In the genomic region with DNA sequence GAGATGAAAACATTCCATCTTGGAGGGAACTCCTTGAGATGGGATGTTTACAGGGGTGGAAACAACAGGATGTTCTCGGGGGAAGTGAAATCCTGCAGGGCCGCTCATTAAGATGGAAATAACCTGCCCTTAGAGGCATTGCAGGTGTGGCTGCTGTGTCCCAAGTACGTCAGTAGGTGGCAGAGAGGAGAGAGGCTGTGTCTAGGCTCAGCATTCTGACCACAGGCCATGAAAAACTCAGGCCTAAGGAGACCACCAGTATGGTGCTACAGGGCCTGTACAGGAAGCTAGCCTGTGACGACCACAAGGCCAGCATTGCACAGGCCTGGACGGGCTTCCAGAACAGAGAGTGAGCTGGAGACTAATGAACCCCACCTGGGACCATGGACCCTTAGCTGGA, we compare ENCODE assay signal across 15 mouse cellular contexts. TPM values are rescaled to one million over a fixed set of nuclear protein-coding genes. Genes with fewer than 3 reads are reported as not detected.
DNase-seq lines count a peak whose midpoint lies in the region; ATAC-seq and TF ChIP-seq lines count a peak whose summit lies in the region.
"Had no signal": no experiment of that assay in that cellular context is flagged by ENCODE, and none has a peak within 500 bp of the region (broad histone marks: within the 10 kb centered on the region; RNA-seq: fewer than 3 reads in every experiment).

No protein-coding gene starts in this region.

- TF ChIP-seq POLR2A in CH12.LX (IDR thresholded peaks at IDR 0.05; ENCODE audit: low read depth, low read length), result no peak

- dilution Hi-C loops in CH12.LX (cut with MboI; ENCODE audit: extremely low pct_ligation_motif_present, extremely low pct_unique_long_range_greater_than_20kb, low sequenced_read_pairs), result no loop called here

- H3K9ac ChIP-seq in CH12.LX (ENCODE audit: insufficient read depth, low read depth), result no peak overlapping the region
- no peak overlapping the region for H3K9ac ChIP-seq in lung, embryonic 15.5 days

- no peaks in the 10 kb centered on the region for H3K36me3 ChIP-seq in CH12.LX (replicated peaks in 1 of 2; ENCODE audit: control insufficient read depth in 1 of 2, insufficient read depth in 1 of 2, low read length in 1 of 2)
- no peaks in the 10 kb centered on the region for H3K36me3 ChIP-seq in lung, embryonic 15.5 days
- H3K36me3 ChIP-seq: hindbrain, embryonic 10.5 days had no signal

- TF ChIP-seq RAD21 in CH12.LX (IDR thresholded peaks at IDR 0.05; ENCODE audit: low read depth, low read length), result peak; percentile 39

- peak; percentile 25 for DNase-seq in CD4-positive, CD25-positive, alpha-beta regulatory T cell, adult 2 months (ENCODE audit: low read depth, low spot score)
- no peak for DNase-seq in left cerebral cortex, adult 2 months (ENCODE audit: extremely low spot score in 1 of 2, low spot score in 2 of 2)
- no peak for DNase-seq in left cerebral cortex, adult 11 months (ENCODE audit: low spot score)
- DNase-seq in CH12.LX (ENCODE audit: extremely low read depth), result peak; percentile 47
- no peak for DNase-seq in gastrocnemius, postnatal 14 days
- DNase-seq in cerebellum, postnatal 25 days, result no peak
- DNase-seq: cerebellum, adult 18-20 months had no signal

- in situ Hi-C loops in CH12.LX (cut with MboI; ENCODE audit: low pct_ligation_motif_present, low pct_unique_long_range_greater_than_20kb, low sequenced_read_pairs), result loop anchor here (10.0 kb wide), 1 partner anchor 130 kb away; no protein-coding TSS in a partner anchor

- ATAC-seq in CD4-positive, CD25-positive, alpha-beta regulatory T cell, adult 4 months, result no peak
- ATAC-seq in lung, embryonic 15.5 days (ENCODE audit: borderline replicate concordance, extremely low read depth, low FRiP score, low TSS enrichment), result peak; percentile 35; the same call in 1 of the 2 replicates

- no peaks in the 10 kb centered on the region for H3K79me2 ChIP-seq in CH12.LX (replicated peaks; ENCODE audit: control insufficient read depth, extremely low read depth, insufficient read depth, poor library complexity, severe bottlenecking)

- TF ChIP-seq EP300 in CH12.LX (IDR thresholded peaks at IDR 0.05; ENCODE audit: low read length), result no peak

- H3K27ac ChIP-seq in left cerebral cortex, adult 2 months, result no peak overlapping the region
- H3K27ac ChIP-seq in CH12.LX (ENCODE audit: insufficient read depth, low read depth), result no peak overlapping the region
- no peak overlapping the region for H3K27ac ChIP-seq in lung, embryonic 15.5 days
- H3K27ac ChIP-seq: hindbrain, embryonic 10.5 days had no signal

- no peaks in the 10 kb centered on the region; a peak in 1 of 4 replicates for H3K4me1 ChIP-seq in CH12.LX (ENCODE audit: control insufficient read depth in 1 of 2, insufficient read depth in 2 of 2)
- no peaks in the 10 kb centered on the region for H3K4me1 ChIP-seq in lung, embryonic 15.5 days
- H3K4me1 ChIP-seq: hindbrain, embryonic 10.5 days had no signal

- H3K9me3 ChIP-seq in CH12.LX (replicated peaks; ENCODE audit: low read length), result no peaks in the 10 kb centered on the region
- H3K9me3 ChIP-seq in lung, embryonic 15.5 days, result no peaks in the 10 kb centered on the region
- H3K9me3 ChIP-seq: hindbrain, embryonic 10.5 days had no signal

- H3K4me3 ChIP-seq in left cerebral cortex, adult 2 months, result no peak overlapping the region
- H3K4me3 ChIP-seq in CH12.LX (replicated peaks in 1 of 3; ENCODE audit: low read depth in 2 of 3, low read length in 2 of 3, poor library complexity in 1 of 3), result no peak overlapping the region
- H3K4me3 ChIP-seq in lung, embryonic 15.5 days, result no peak overlapping the region
- H3K4me3 ChIP-seq: hindbrain, embryonic 10.5 days had no signal

- H3K27me3 ChIP-seq in CH12.LX (replicated peaks), result no peaks in the 10 kb centered on the region
- 0 out of 2 replicates have a peak, but pooled peaks cover 3% of the 10 kb centered on the region for H3K27me3 ChIP-seq in lung, embryonic 15.5 days

- H3K4me2 ChIP-seq in CH12.LX (ENCODE audit: insufficient read depth, low read depth, poor library complexity, severe bottlenecking), result no peak overlapping the region
- no peak overlapping the region for H3K4me2 ChIP-seq in lung, embryonic 15.5 days

- peak; percentile 46 for TF ChIP-seq CTCF in left cerebral cortex, adult 2 months (IDR thresholded peaks at IDR 0.05)
- TF ChIP-seq CTCF in CH12.LX (conservative IDR thresholded peaks at IDR 0.05 in 1 of 2, IDR thresholded peaks at IDR 0.05 in 1 of 2; ENCODE audit: low read depth in 2 of 2, low read length in 2 of 2), result peak; percentile 48 to 65

- intact Hi-C loops in left cerebral cortex, adult 2 months (cut with DNase I), result no loop called here
- intact Hi-C loops in gastrocnemius, postnatal 14 days (cut with DNase I; ENCODE audit: low total_unique reads), result loop anchor here (5.0 kb wide), 1 partner anchor 132 kb away; no protein-coding TSS in a partner anchor

- WGBS in lung, embryonic 15.5 days, result 51% methylated on average over 5 of the region's 5 CpGs

TF ChIP-seq in CH12.LX, 34 proteins besides CTCF, POLR2A, EP300 and RAD21:
- TF ChIP-seq JUND (conservative IDR thresholded peaks at IDR 0.05; ENCODE audit: low read depth, low read length) (no peak), SMC3 (IDR thresholded peaks at IDR 0.05; ENCODE audit: low read depth, low read length) (peak; percentile 73), NRF1 (IDR thresholded peaks at IDR 0.05; ENCODE audit: low read depth, low read length) (no peak), NELFE (IDR thresholded peaks at IDR 0.05; ENCODE audit: low read depth, low read length) (no peak), ZC3H11A (IDR thresholded peaks at IDR 0.05; ENCODE audit: low read depth, low read length) (no peak)

RNA-seq across cellular contexts. Expression of a gene that starts 6.6 kb away (rescaled TPM):
- 10 to 100 TPM; 65.5 to 69.1 TPM for polyA plus RNA-seq in CD4-positive, CD25-positive, alpha-beta regulatory T cell, adult 4 months (2017; shearing (Covaris generic))
- 10 to 100 TPM; 20.4 to 21.0 TPM for total RNA-seq in left cerebral cortex, adult 2 months (2021)
- 20.4 and 22.2 TPM in 2 replicates for total RNA-seq in CH12.LX (2012; rRNA removed)
- total RNA-seq in CH12.LX (2014; rRNA removed), result 62.5 and 69.1 TPM in 2 replicates
- 27.8 and 28.8 TPM in 2 replicates for polyA plus RNA-seq in CH12.LX (2012; ENCODE audit: insufficient read length, low read depth)
- 45.2 and 46.0 TPM in 2 replicates for polyA plus RNA-seq in lung, embryonic 15.5 days (2015; fragmentation: Nextera tagmentation; extraction: Ambion mirVana)
- total RNA-seq in gastrocnemius, postnatal 14 days (2021), result 10 to 100 TPM; 24.5 to 29.0 TPM

RNA-seq across cellular contexts. Expression of a gene that starts 28.8 kb away (rescaled TPM):
- polyA plus RNA-seq in CD4-positive, CD25-positive, alpha-beta regulatory T cell, adult 4 months (2017; shearing (Covaris generic)), result not detected
- not detected for total RNA-seq in left cerebral cortex, adult 2 months (2021)
- total RNA-seq in CH12.LX (2012; rRNA removed), result not detected in 2 replicates
- not detected in 2 replicates for total RNA-seq in CH12.LX (2014; rRNA removed)
- polyA plus RNA-seq in CH12.LX (2012; ENCODE audit: insufficient read length, low read depth), result not detected in 2 replicates
- polyA plus RNA-seq in lung, embryonic 15.5 days (2015; fragmentation: Nextera tagmentation; extraction: Ambion mirVana), result not detected in 2 replicates
- not detected for total RNA-seq in gastrocnemius, postnatal 14 days (2021)
- total RNA-seq: neutrophil, adult 5-6 weeks had no signal
- polyA plus RNA-seq: gonadal fat pad, adult 2 months; hindbrain, embryonic 10.5 days; large intestine, adult 2 months; lung, embryonic 16.5 days; small intestine, adult 2 months had no signal

RNA-seq across cellular contexts. Expression of a gene that starts 54.9 kb away (rescaled TPM):
- not detected for polyA plus RNA-seq in CD4-positive, CD25-positive, alpha-beta regulatory T cell, adult 4 months (2017; shearing (Covaris generic))
- total RNA-seq in left cerebral cortex, adult 2 months (2021), result 1 to 10 TPM; 1.8 to 2.1 TPM
- total RNA-seq in CH12.LX (2012; rRNA removed) (not detected in 2 replicates), CH12.LX (2014; rRNA removed) (not detected in 2 replicates)
- polyA plus RNA-seq in CH12.LX (2012; ENCODE audit: insufficient read length, low read depth), result not detected in 2 replicates
- 4.8 and 5.4 TPM in 2 replicates for polyA plus RNA-seq in lung, embryonic 15.5 days (2015; fragmentation: Nextera tagmentation; extraction: Ambion mirVana)
- total RNA-seq in gastrocnemius, postnatal 14 days (2021), result not detected
- polyA plus RNA-seq: large intestine, adult 2 months; small intestine, adult 2 months had no signal

Comparison
In these comparisons a context has a peak if more than half of its experiments do, and no peak if none do; other contexts are left out.
1. DNase-seq: peak in CD4-positive, CD25-positive, alpha-beta regulatory T cell, adult 2 months (single experiment) and CH12.LX (single experiment); none in left cerebral cortex, adult 2 months (0 of 2), left cerebral cortex, adult 11 months (single experiment), gastrocnemius, postnatal 14 days (single experiment) and cerebellum, postnatal 25 days (0 of 2).